Mouse (Mus musculus): Measurements from ENCODE around the gene Rab8b. TPM values are rescaled to one million over a fixed set of nuclear protein-coding genes. Genes with fewer than 3 reads are reported as not detected.
A peak's percentile ranks its signal among the peaks of the same experiment; 100 is the strongest.

Rab8b gene
- total and polyA plus RNA-seq, 3 experiments = 4.9 to 121 (median 40.6) TPM

- no peaks in the 10 kb centered on the region for H3K27me3 ChIP-seq (ENCODE audit: insufficient read depth, low read length)
- TF ChIP-seq POLR2AphosphoS5 (IDR thresholded peaks at IDR 0.05; ENCODE audit: insufficient replicate concordance, low read depth, low read length) = no peak
- no peak for TF ChIP-seq CTCF (IDR thresholded peaks at IDR 0.05; ENCODE audit: low read depth, low read length)
- no peak for TF ChIP-seq TAL1 (conservative IDR thresholded peaks at IDR 0.05; ENCODE audit: low read depth, low read length)
- no peak for TF ChIP-seq GATA1 (IDR thresholded peaks at IDR 0.05; ENCODE audit: borderline replicate concordance, low read length)
- no peak for TF ChIP-seq GATA2 (IDR thresholded peaks at IDR 0.05; ENCODE audit: borderline replicate concordance, low read depth, low read length)
- no peak overlapping the region for H3K4me3 ChIP-seq (ENCODE audit: low read depth, low read length)
- peaks cover 23% of the 10 kb centered on the region for H3K4me1 ChIP-seq (ENCODE audit: insufficient read depth, low read depth, low read length)
- H3K9me3 ChIP-seq (replicated peaks) = no peaks in the 10 kb centered on the region
- no peak for DNase-seq (ENCODE audit: low spot score)
- ATAC-seq (ENCODE audit: extremely low read depth, insufficient number of reproducible peaks, low FRiP score, poor library complexity, severe bottlenecking) = no peak
- H3K36me3 ChIP-seq (replicated peaks) = peaks cover 52% of the 10 kb centered on the region
These were observed 37.1 kb downstream of the Rab8b start for GRCm38 (mm10) chr9:66882406-66882821.

GRCm38 (mm10) chr9:66881858-66882257, 37.6 kb downstream of the Rab8b start:
- peaks cover 19% of the 10 kb centered on the region for H3K4me1 ChIP-seq (ENCODE audit: insufficient read depth, low read depth, low read length)
- H3K4me3 ChIP-seq (ENCODE audit: low read depth, low read length) = no peak overlapping the region
- H3K27me3 ChIP-seq (ENCODE audit: insufficient read depth, low read length) = no peaks in the 10 kb centered on the region
- no peaks in the 10 kb centered on the region for H3K9me3 ChIP-seq (replicated peaks)
- H3K36me3 ChIP-seq (replicated peaks) = peaks cover 48% of the 10 kb centered on the region
- DNase-seq (ENCODE audit: low spot score) = no peak
- ATAC-seq (ENCODE audit: extremely low read depth, insufficient number of reproducible peaks, low FRiP score, poor library complexity, severe bottlenecking) = no peak
- TF ChIP-seq TAL1 (conservative IDR thresholded peaks at IDR 0.05; ENCODE audit: low read depth, low read length) (no peak), GATA1 (IDR thresholded peaks at IDR 0.05; ENCODE audit: borderline replicate concordance, low read length) (no peak), CTCF (IDR thresholded peaks at IDR 0.05; ENCODE audit: low read depth, low read length) (no peak), GATA2 (IDR thresholded peaks at IDR 0.05; ENCODE audit: borderline replicate concordance, low read depth, low read length) (no peak), POLR2AphosphoS5 (IDR thresholded peaks at IDR 0.05; ENCODE audit: insufficient replicate concordance, low read depth, low read length) (no peak)

GRCm38 (mm10) chr9:66880752-66881151, 38.7 kb downstream of the Rab8b start:
- peaks cover 3% of the 10 kb centered on the region for H3K9me3 ChIP-seq (replicated peaks)
- H3K36me3 ChIP-seq (replicated peaks) = peaks cover 44% of the 10 kb centered on the region
- peaks cover 16% of the 10 kb centered on the region for H3K4me1 ChIP-seq (ENCODE audit: insufficient read depth, low read depth, low read length)
- ATAC-seq (ENCODE audit: extremely low read depth, insufficient number of reproducible peaks, low FRiP score, poor library complexity, severe bottlenecking) (no peak), DNase-seq (ENCODE audit: low spot score) (no peak)
- no peak overlapping the region for H3K4me3 ChIP-seq (ENCODE audit: low read depth, low read length)
- TF ChIP-seq POLR2AphosphoS5 (IDR thresholded peaks at IDR 0.05; ENCODE audit: insufficient replicate concordance, low read depth, low read length) (no peak), TAL1 (conservative IDR thresholded peaks at IDR 0.05; ENCODE audit: low read depth, low read length) (no peak), CTCF (IDR thresholded peaks at IDR 0.05; ENCODE audit: low read depth, low read length) (no peak), GATA2 (IDR thresholded peaks at IDR 0.05; ENCODE audit: borderline replicate concordance, low read depth, low read length) (no peak), GATA1 (IDR thresholded peaks at IDR 0.05; ENCODE audit: borderline replicate concordance, low read length) (no peak)
- no peaks in the 10 kb centered on the region for H3K27me3 ChIP-seq (ENCODE audit: insufficient read depth, low read length)

- no peaks in the 10 kb centered on the region for H3K27me3 ChIP-seq (ENCODE audit: insufficient read depth, low read length)
- H3K4me1 ChIP-seq (ENCODE audit: insufficient read depth, low read depth, low read length) = peaks cover 17% of the 10 kb centered on the region
- H3K4me3 ChIP-seq (ENCODE audit: low read depth, low read length) = no peak overlapping the region
- ATAC-seq (ENCODE audit: extremely low read depth, insufficient number of reproducible peaks, low FRiP score, poor library complexity, severe bottlenecking) = no peak
- TF ChIP-seq CTCF (IDR thresholded peaks at IDR 0.05; ENCODE audit: low read depth, low read length) = no peak
- H3K36me3 ChIP-seq (replicated peaks) = peaks cover 52% of the 10 kb centered on the region
- peaks cover 3% of the 10 kb centered on the region for H3K9me3 ChIP-seq (replicated peaks)
- no peak for DNase-seq (ENCODE audit: low spot score)
These were observed 40.0 kb downstream of the Rab8b start for GRCm38 (mm10) chr9:66879486-66879885.

- DNase-seq (ENCODE audit: low spot score) (no peak), ATAC-seq (ENCODE audit: extremely low read depth, insufficient number of reproducible peaks, low FRiP score, poor library complexity, severe bottlenecking) (no peak)
- no peaks in the 10 kb centered on the region for H3K27me3 ChIP-seq (ENCODE audit: insufficient read depth, low read length)
- peaks cover 5% of the 10 kb centered on the region for H3K9me3 ChIP-seq (replicated peaks)
- TF ChIP-seq TAL1 (conservative IDR thresholded peaks at IDR 0.05; ENCODE audit: low read depth, low read length) (no peak), GATA1 (IDR thresholded peaks at IDR 0.05; ENCODE audit: borderline replicate concordance, low read length) (no peak), CTCF (IDR thresholded peaks at IDR 0.05; ENCODE audit: low read depth, low read length) (no peak), POLR2AphosphoS5 (IDR thresholded peaks at IDR 0.05; ENCODE audit: insufficient replicate concordance, low read depth, low read length) (no peak), GATA2 (IDR thresholded peaks at IDR 0.05; ENCODE audit: borderline replicate concordance, low read depth, low read length) (no peak)
- H3K36me3 ChIP-seq (replicated peaks) = peaks cover 56% of the 10 kb centered on the region
- H3K4me3 ChIP-seq (ENCODE audit: low read depth, low read length) = no peak overlapping the region
- H3K4me1 ChIP-seq (ENCODE audit: insufficient read depth, low read depth, low read length) = peaks cover 23% of the 10 kb centered on the region
These were observed 40.6 kb downstream of the Rab8b start for GRCm38 (mm10) chr9:66878899-66879298.

- peaks cover 51% of the 10 kb centered on the region for H3K36me3 ChIP-seq (replicated peaks)
- DNase-seq (ENCODE audit: low spot score) (no peak), ATAC-seq (ENCODE audit: extremely low read depth, insufficient number of reproducible peaks, low FRiP score, poor library complexity, severe bottlenecking) (no peak)
- TF ChIP-seq GATA1 (IDR thresholded peaks at IDR 0.05; ENCODE audit: borderline replicate concordance, low read length) = no peak
- peaks cover 16% of the 10 kb centered on the region for H3K4me1 ChIP-seq (ENCODE audit: insufficient read depth, low read depth, low read length)
- peaks cover 5% of the 10 kb centered on the region for H3K9me3 ChIP-seq (replicated peaks)
- no peaks in the 10 kb centered on the region for H3K27me3 ChIP-seq (ENCODE audit: insufficient read depth, low read length)
- no peak overlapping the region for H3K4me3 ChIP-seq (ENCODE audit: low read depth, low read length)
These were observed 42.9 kb downstream of the Rab8b start for GRCm38 (mm10) chr9:66876577-66876976.

GRCm38 (mm10) chr9:66874297-66874696, 45.2 kb downstream of the Rab8b start:
- Histone ChIP-seq H3K4me3 (ENCODE audit: low read depth, low read length) (peak overlapping the region; percentile 35; the same call in 1 of the 2 replicates), H3K4me1 (ENCODE audit: insufficient read depth, low read depth, low read length) (peaks cover 14% of the 10 kb centered on the region; the same call in 1 of the 2 replicates), H3K36me3 (replicated peaks) (peaks cover 48% of the 10 kb centered on the region), H3K9me3 (replicated peaks) (peaks cover 5% of the 10 kb centered on the region), H3K27me3 (ENCODE audit: insufficient read depth, low read length) (no peaks in the 10 kb centered on the region)
- ATAC-seq (ENCODE audit: extremely low read depth, insufficient number of reproducible peaks, low FRiP score, poor library complexity, severe bottlenecking) = no peak
- no peak for DNase-seq (ENCODE audit: low spot score)
- TF ChIP-seq TAL1 (conservative IDR thresholded peaks at IDR 0.05; ENCODE audit: low read depth, low read length) (no peak), POLR2AphosphoS5 (IDR thresholded peaks at IDR 0.05; ENCODE audit: insufficient replicate concordance, low read depth, low read length) (0 out of 2 replicates have a peak, but pooled peaks have one; percentile 63)

All from G1E (cell line).